Mouse (Mus musculus) left cerebral cortex, adult 8-10 months (tissue): Measurements from ENCODE around the gene 1700123O20Rik. TPM values are rescaled to one million over a fixed set of nuclear protein-coding genes. Genes with fewer than 3 reads are reported as not detected.

Source experiments
- DNase-seq, 2 experiments: peaks; one replicate each; pipeline ENCODE4 v3.0.0; 2022; ENCODE audit warnings: low spot score in 2 of 2
- total RNA-seq, 4 experiments: library from RNA; stranded (reverse); gene quantifications; 2 replicates each; pipeline ENCODE4 v1.2.4; 2022

The 1700123O20Rik gene
- total RNA-seq, result 10 to 100 TPM; 17.0 to 22.4 (median 19.2) TPM

- no peak for DNase-seq
Observed at GRCm38 (mm10) chr14:54686063-54686521, at the start of gene 1700123O20Rik. 1700123O20Rik (plus strand) TSS chr14:54686216.

GRCm38 (mm10) chr14:54636954-54637353, 49.1 kb upstream of the 1700123O20Rik start:
- no peak for DNase-seq

GRCm38 (mm10) chr14:54638210-54638609, 47.8 kb upstream of the 1700123O20Rik start:
- peak in 1 of 2 experiments; percentile 38 for DNase-seq

- no peak for DNase-seq
Observed at GRCm38 (mm10) chr14:54640121-54640520, 45.9 kb upstream of the 1700123O20Rik start.

GRCm38 (mm10) chr14:54640946-54641304, 45.1 kb upstream of the 1700123O20Rik start, which contains the start of gene Gm17606:
Gm17606 (plus strand) TSS chr14:54640952.
- no peak for DNase-seq

- peak; percentile 82 to 86 for DNase-seq
Observed at GRCm38 (mm10) chr14:54641305-54641969, 44.6 kb upstream of the 1700123O20Rik start, which contains the start of gene Cdh24. Cdh24 (minus strand) TSS chr14:54641364.

- no peak for DNase-seq
Observed at GRCm38 (mm10) chr14:54642224-54642944, 43.6 kb upstream of the 1700123O20Rik start.

GRCm38 (mm10) chr14:54643011-54643410, 43.0 kb upstream of the 1700123O20Rik start:
- no peak for DNase-seq

- no peak for DNase-seq
Observed at GRCm38 (mm10) chr14:54644294-54644693, 41.7 kb upstream of the 1700123O20Rik start.

- no peak for DNase-seq
Observed at GRCm38 (mm10) chr14:54646455-54646854, 39.6 kb upstream of the 1700123O20Rik start.

GRCm38 (mm10) chr14:54646898-54647636, 38.9 kb upstream of the 1700123O20Rik start:
- DNase-seq, result no peak

- no peak for DNase-seq
Observed at GRCm38 (mm10) chr14:54647900-54648299, 38.1 kb upstream of the 1700123O20Rik start.

- peak; percentile 47 to 64 for DNase-seq
Observed at GRCm38 (mm10) chr14:54650621-54651454, 35.2 kb upstream of the 1700123O20Rik start.

GRCm38 (mm10) chr14:54651556-54651955, 34.5 kb upstream of the 1700123O20Rik start:
- DNase-seq, result no peak

- no peak for DNase-seq
Observed at GRCm38 (mm10) chr14:54652787-54653186, 33.2 kb upstream of the 1700123O20Rik start.

GRCm38 (mm10) chr14:54653496-54653895, 32.5 kb upstream of the 1700123O20Rik start:
- DNase-seq, result peak; percentile 65 to 81

GRCm38 (mm10) chr14:54660009-54660408, 26.0 kb upstream of the 1700123O20Rik start:
- DNase-seq, result no peak

GRCm38 (mm10) chr14:54664477-54665222, 21.4 kb upstream of the 1700123O20Rik start:
- DNase-seq, result peak in 1 of 2 experiments; percentile 83

- no peak for DNase-seq
Observed at GRCm38 (mm10) chr14:54669381-54669780, 16.6 kb upstream of the 1700123O20Rik start.

- no peak for DNase-seq
Observed at GRCm38 (mm10) chr14:54674317-54674716, 11.7 kb upstream of the 1700123O20Rik start.
